Mouse (Mus musculus): Measurements from ENCODE around the gene Fzd4. TPM values are rescaled to one million over a fixed set of nuclear protein-coding genes. Genes with fewer than 3 reads are reported as not detected.

The Fzd4 gene
- polyA plus RNA-seq, 1 experiment from 2014 or later = 15.6 TPM

DNA sequence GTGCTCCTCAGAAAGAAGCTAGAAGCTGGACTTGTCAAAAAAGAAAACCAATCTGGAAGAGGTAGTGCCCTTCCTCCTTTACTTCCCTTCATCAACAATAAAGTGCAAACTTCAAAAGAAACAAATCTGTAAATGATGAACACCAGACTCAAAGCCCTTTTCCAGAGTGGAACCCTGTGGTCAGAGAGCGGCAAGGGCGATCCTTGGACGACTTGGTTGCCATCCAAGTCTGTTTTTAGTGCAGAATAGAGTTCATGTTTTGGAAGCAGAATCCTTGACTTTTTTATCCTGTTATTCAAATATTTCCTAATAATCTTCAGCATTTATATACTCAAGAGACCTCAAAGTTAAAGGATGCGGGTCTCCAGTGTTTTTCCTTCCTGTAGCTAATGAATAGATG lies 11.8 kb upstream of the Fzd4 start:
- H3K4me3 ChIP-seq (ENCODE audit: low read depth, low read length) = no peak overlapping the region
- H3K4me2 ChIP-seq (ENCODE audit: low read depth, low read length) = no peak overlapping the region
- H3K9me3 ChIP-seq (replicated peaks; ENCODE audit: control insufficient read depth, low read length) = no peaks in the 10 kb centered on the region
- no peak for ATAC-seq (replicated peaks; ENCODE audit: insufficient number of reproducible peaks, low FRiP score, low TSS enrichment, low read depth)
- H3K27ac ChIP-seq (replicated peaks; ENCODE audit: low read depth, low read length) = no peak overlapping the region
- WGBS = 71% methylated on average over 4 of the region's 4 CpGs
- no peaks in the 10 kb centered on the region for H3K36me3 ChIP-seq (replicated peaks; ENCODE audit: control insufficient read depth, insufficient read depth, low read depth, low read length)
- H3K27me3 ChIP-seq (ENCODE audit: control insufficient read depth, insufficient read depth, low read length) = no peaks in the 10 kb centered on the region
- no peak overlapping the region for H3K9ac ChIP-seq (replicated peaks; ENCODE audit: low read length)
- no peak for DNase-seq (ENCODE audit: low spot score)
- no peaks in the 10 kb centered on the region for H3K4me1 ChIP-seq (ENCODE audit: control insufficient read depth, insufficient read depth, low read length)

DNA sequence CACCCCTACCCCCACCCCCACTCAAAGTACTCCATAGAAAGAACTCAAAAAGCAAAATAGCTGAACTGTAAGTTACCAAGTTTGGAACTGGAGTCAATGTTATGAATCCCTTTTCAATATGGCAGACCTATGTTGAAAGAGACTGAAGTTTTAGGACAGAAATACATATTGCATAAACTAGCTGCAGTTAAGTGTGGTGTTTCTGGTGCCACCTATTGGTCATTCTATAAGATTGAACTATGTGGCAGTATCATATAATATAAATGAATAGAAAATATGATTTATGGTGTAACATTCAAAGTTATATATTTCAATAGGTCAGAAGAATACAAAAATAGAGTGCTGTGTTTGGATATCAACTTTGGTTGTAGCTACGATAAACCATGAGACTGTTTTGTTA lies 11.3 kb upstream of the Fzd4 start:
- Histone ChIP-seq H3K4me1 (ENCODE audit: control insufficient read depth, insufficient read depth, low read length) (no peaks in the 10 kb centered on the region), H3K27ac (replicated peaks; ENCODE audit: low read depth, low read length) (no peak overlapping the region), H3K27me3 (ENCODE audit: control insufficient read depth, insufficient read depth, low read length) (no peaks in the 10 kb centered on the region), H3K4me3 (ENCODE audit: low read depth, low read length) (no peak overlapping the region), H3K9ac (replicated peaks; ENCODE audit: low read length) (no peak overlapping the region), H3K4me2 (ENCODE audit: low read depth, low read length) (no peak overlapping the region), H3K9me3 (replicated peaks; ENCODE audit: control insufficient read depth, low read length) (no peaks in the 10 kb centered on the region), H3K36me3 (replicated peaks; ENCODE audit: control insufficient read depth, insufficient read depth, low read depth, low read length) (no peaks in the 10 kb centered on the region)
- no peak for DNase-seq (ENCODE audit: low spot score)
- WGBS = 96% methylated on average over 1 of the region's 1 CpGs
- no peak for ATAC-seq (replicated peaks; ENCODE audit: insufficient number of reproducible peaks, low FRiP score, low TSS enrichment, low read depth)

DNA sequence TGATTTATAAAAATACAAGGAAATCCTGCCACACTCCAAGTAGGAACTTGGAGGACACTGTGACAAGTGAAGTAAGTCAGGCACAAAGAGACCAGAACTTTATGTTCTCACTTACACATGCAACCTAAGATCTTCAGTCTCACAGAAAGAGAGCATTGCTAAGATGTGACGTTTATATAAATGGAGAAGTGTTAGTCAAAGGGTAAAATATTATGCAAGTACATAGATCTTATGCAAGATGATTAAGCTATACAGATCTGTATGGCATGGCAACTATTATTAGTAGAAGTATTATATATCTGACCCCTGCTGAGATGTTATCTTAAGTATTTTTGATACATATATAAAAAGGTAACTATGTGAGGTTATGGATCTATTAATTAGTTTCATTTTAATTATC lies 8.8 kb upstream of the Fzd4 start:
- WGBS = 73% methylated on average over 1 of the region's 1 CpGs
- ATAC-seq (replicated peaks; ENCODE audit: insufficient number of reproducible peaks, low FRiP score, low TSS enrichment, low read depth) (no peak), DNase-seq (ENCODE audit: low spot score) (no peak)
- no peaks in the 10 kb centered on the region for H3K4me1 ChIP-seq (ENCODE audit: control insufficient read depth, insufficient read depth, low read length)
- no peak overlapping the region for H3K9ac ChIP-seq (replicated peaks; ENCODE audit: low read length)
- H3K9me3 ChIP-seq (replicated peaks; ENCODE audit: control insufficient read depth, low read length) = no peaks in the 10 kb centered on the region
- H3K27me3 ChIP-seq (ENCODE audit: control insufficient read depth, insufficient read depth, low read length) = no peaks in the 10 kb centered on the region
- no peak overlapping the region for H3K4me2 ChIP-seq (ENCODE audit: low read depth, low read length)
- no peaks in the 10 kb centered on the region for H3K36me3 ChIP-seq (replicated peaks; ENCODE audit: control insufficient read depth, insufficient read depth, low read depth, low read length)
- H3K4me3 ChIP-seq (ENCODE audit: low read depth, low read length) = no peak overlapping the region
- no peak overlapping the region for H3K27ac ChIP-seq (replicated peaks; ENCODE audit: low read depth, low read length)

DNA sequence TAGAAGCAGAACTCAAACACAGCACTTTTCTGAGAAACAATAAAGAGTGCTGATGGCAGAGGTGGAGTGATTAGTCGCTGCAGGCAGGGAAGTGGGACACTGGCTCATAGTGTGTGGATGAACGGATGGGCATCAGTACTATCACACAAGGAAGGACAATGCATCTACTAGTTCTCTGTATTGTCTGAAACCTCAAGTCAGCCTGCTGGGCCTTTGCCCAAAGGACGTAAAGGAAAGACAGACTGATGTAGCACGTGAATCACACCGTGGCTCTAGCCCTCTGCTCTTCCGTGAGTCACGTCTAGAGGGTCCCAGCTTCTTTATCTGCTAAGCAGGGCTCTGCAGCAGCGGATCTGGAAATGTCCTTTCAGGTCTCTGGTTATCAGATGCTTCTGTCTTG lies 7.8 kb upstream of the Fzd4 start:
- H3K27ac ChIP-seq (replicated peaks; ENCODE audit: low read depth, low read length) = no peak overlapping the region
- H3K27me3 ChIP-seq (ENCODE audit: control insufficient read depth, insufficient read depth, low read length) = no peaks in the 10 kb centered on the region
- H3K36me3 ChIP-seq (replicated peaks; ENCODE audit: control insufficient read depth, insufficient read depth, low read depth, low read length) = no peaks in the 10 kb centered on the region
- 71% methylated on average over 8 of the region's 8 CpGs for WGBS
- DNase-seq (ENCODE audit: low spot score) (no peak), ATAC-seq (replicated peaks; ENCODE audit: insufficient number of reproducible peaks, low FRiP score, low TSS enrichment, low read depth) (no peak)
- H3K9ac ChIP-seq (replicated peaks; ENCODE audit: low read length) = no peak overlapping the region
- H3K9me3 ChIP-seq (replicated peaks; ENCODE audit: control insufficient read depth, low read length) = no peaks in the 10 kb centered on the region
- H3K4me2 ChIP-seq (ENCODE audit: low read depth, low read length) = no peak overlapping the region
- 0 out of 2 replicates have a peak, but pooled peaks cover 2% of the 10 kb centered on the region for H3K4me1 ChIP-seq (ENCODE audit: control insufficient read depth, insufficient read depth, low read length)
- no peak overlapping the region for H3K4me3 ChIP-seq (ENCODE audit: low read depth, low read length)

DNA sequence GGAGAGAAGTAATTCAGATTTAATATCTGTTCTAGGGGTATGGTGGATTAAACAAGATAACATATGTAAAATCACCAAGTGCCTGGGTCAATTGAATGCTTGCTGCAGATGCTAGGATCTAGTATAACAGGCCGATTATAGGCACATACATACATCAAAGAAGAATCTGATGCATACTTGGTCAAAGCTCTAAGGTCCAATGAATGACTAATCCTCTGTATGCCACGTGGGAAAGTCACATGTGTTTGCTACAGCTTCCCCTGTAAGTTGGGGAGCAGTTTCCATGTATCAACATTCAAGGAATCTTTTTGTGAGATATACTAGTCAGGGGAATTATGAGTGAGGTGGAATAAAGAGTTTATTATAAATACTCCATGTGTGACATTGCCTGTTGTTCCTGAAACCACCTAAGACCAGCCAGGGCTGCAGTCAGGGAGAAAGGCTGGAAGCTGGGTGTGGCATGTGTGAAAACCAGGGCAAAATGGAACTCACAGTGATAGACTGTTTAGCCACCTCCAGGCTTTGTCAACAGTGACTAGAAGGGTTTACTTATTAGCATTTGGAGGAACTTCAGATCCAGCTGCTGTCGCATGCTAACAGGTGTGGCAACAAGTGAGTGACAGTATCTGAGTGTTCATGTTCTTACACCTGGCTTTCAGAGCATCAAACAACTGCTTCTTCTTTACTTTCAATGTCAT lies 6.2 kb upstream of the Fzd4 start:
- Histone ChIP-seq H3K36me3 (replicated peaks; ENCODE audit: control insufficient read depth, insufficient read depth, low read depth, low read length) (no peaks in the 10 kb centered on the region), H3K4me1 (ENCODE audit: control insufficient read depth, insufficient read depth, low read length) (peaks cover 2% of the 10 kb centered on the region; the same call in 1 of the 2 replicates), H3K4me2 (ENCODE audit: low read depth, low read length) (no peak overlapping the region), H3K27me3 (ENCODE audit: control insufficient read depth, insufficient read depth, low read length) (no peaks in the 10 kb centered on the region), H3K9ac (replicated peaks; ENCODE audit: low read length) (no peak overlapping the region), H3K4me3 (ENCODE audit: low read depth, low read length) (no peak overlapping the region), H3K9me3 (replicated peaks; ENCODE audit: control insufficient read depth, low read length) (no peaks in the 10 kb centered on the region), H3K27ac (replicated peaks; ENCODE audit: low read depth, low read length) (no peak overlapping the region)
- 72% methylated on average over 3 of the region's 3 CpGs for WGBS
- ATAC-seq (replicated peaks; ENCODE audit: insufficient number of reproducible peaks, low FRiP score, low TSS enrichment, low read depth) = no peak
- no peak for DNase-seq (ENCODE audit: low spot score)

DNA sequence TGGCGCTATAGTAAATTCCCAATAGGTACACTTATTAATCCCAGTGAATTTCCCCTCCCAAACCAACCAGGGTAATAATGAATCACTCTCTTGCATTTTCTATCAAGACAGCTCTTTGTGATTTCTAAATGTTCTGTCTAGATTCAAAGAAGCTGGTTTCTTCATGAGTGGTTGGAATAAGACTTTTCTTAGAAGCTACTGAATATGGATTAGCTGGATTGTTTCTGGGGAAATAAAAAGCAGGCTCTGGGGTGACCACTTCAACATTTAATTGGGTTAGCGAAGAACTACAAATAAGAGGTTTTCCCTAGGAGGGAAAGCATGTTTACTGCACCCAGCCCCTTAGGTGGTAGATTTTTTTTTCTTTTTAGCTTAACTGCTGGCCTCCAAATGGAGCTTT lies 3.4 kb upstream of the Fzd4 start:
- Histone ChIP-seq H3K27me3 (ENCODE audit: control insufficient read depth, insufficient read depth, low read length) (no peaks in the 10 kb centered on the region), H3K4me1 (ENCODE audit: control insufficient read depth, insufficient read depth, low read length) (peaks cover 4% of the 10 kb centered on the region; the same call in 1 of the 2 replicates), H3K27ac (replicated peaks; ENCODE audit: low read depth, low read length) (no peak overlapping the region), H3K9ac (replicated peaks; ENCODE audit: low read length) (no peak overlapping the region), H3K36me3 (replicated peaks; ENCODE audit: control insufficient read depth, insufficient read depth, low read depth, low read length) (no peaks in the 10 kb centered on the region), H3K4me3 (ENCODE audit: low read depth, low read length) (no peak overlapping the region), H3K9me3 (replicated peaks; ENCODE audit: control insufficient read depth, low read length) (no peaks in the 10 kb centered on the region), H3K4me2 (ENCODE audit: low read depth, low read length) (no peak overlapping the region)
- DNase-seq (ENCODE audit: low spot score) (no peak), ATAC-seq (replicated peaks; ENCODE audit: insufficient number of reproducible peaks, low FRiP score, low TSS enrichment, low read depth) (no peak)
- 76% methylated on average over 2 of the region's 2 CpGs for WGBS

DNA sequence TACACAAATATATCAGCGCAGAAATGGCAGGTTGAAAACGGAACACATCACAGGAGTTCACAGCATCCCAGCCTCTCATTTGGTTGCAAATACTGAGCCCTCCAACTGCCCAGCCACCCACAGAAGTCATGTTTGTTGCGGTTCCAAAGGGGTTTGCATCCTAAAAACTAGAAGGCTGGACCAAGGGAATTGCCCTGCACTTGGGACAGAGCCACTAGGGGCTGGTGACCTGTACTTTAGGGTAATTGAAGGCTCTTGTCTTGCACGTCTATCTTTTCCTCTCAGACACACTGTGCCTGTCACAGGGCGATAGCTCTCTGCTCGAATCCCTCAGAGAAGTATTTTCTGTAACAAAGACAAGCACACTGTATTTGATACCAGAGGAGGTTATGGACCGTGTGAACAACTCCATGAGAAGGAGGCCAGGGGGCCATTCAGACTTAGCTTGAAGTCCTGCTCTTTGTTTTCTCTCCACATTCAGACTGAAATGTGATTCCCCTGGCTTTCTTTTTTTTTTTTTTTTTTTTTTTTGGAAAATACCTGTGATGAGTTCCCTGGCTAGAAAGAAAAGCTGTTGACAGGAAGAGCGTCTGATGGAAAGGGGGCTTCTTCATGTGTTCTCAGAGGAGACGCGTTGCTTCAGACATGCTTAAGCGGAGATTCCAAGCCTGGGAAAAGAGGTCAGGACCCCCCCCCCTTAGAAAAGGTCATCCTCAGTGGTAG lies 2.9 kb upstream of the Fzd4 start:
- no peaks in the 10 kb centered on the region for H3K9me3 ChIP-seq (replicated peaks; ENCODE audit: control insufficient read depth, low read length)
- DNase-seq (ENCODE audit: low spot score) = no peak
- WGBS = 42% methylated on average over 11 of the region's 11 CpGs

DNA sequence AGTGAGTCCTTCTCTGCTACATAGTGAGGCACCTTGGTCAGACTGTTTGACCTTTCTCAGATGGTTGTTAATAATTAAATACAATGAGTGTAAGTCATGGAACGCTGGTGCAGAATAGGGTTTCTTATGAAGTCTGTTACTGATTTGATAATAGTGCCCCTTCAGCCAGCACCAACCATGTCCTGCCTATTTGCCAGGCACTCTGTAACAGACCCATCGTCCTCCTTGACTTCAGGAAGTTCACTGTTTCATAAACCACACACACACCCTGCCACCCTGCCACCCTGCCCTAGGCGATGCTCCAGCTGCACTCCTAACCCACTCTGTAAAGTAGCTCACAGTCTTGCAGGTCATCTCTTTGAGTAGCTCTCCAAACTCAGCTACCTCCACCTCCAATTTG lies 2.2 kb upstream of the Fzd4 start:
- no peak for ATAC-seq (replicated peaks; ENCODE audit: insufficient number of reproducible peaks, low FRiP score, low TSS enrichment, low read depth)
- H3K27ac ChIP-seq (replicated peaks; ENCODE audit: low read depth, low read length) = no peak overlapping the region
- H3K4me3 ChIP-seq (ENCODE audit: low read depth, low read length) = no peak overlapping the region
- no peaks in the 10 kb centered on the region for H3K27me3 ChIP-seq (ENCODE audit: control insufficient read depth, insufficient read depth, low read length)
- peaks cover 6% of the 10 kb centered on the region; the same call in 1 of the 2 replicates for H3K4me1 ChIP-seq (ENCODE audit: control insufficient read depth, insufficient read depth, low read length)
- H3K36me3 ChIP-seq (replicated peaks; ENCODE audit: control insufficient read depth, insufficient read depth, low read depth, low read length) = no peaks in the 10 kb centered on the region
- WGBS = 54% methylated on average over 3 of the region's 3 CpGs
- H3K4me2 ChIP-seq (ENCODE audit: low read depth, low read length) = no peak overlapping the region
- DNase-seq (ENCODE audit: low spot score) = no peak
- no peaks in the 10 kb centered on the region for H3K9me3 ChIP-seq (replicated peaks; ENCODE audit: control insufficient read depth, low read length)
- H3K9ac ChIP-seq (replicated peaks; ENCODE audit: low read length) = no peak overlapping the region

More for the DNA sequence above, 2.9 kb upstream of the Fzd4 start:
- no peak for ATAC-seq (replicated peaks; ENCODE audit: insufficient number of reproducible peaks, low FRiP score, low TSS enrichment, low read depth)
- Histone ChIP-seq H3K27me3 (ENCODE audit: control insufficient read depth, insufficient read depth, low read length) (no peaks in the 10 kb centered on the region), H3K36me3 (replicated peaks; ENCODE audit: control insufficient read depth, insufficient read depth, low read depth, low read length) (no peaks in the 10 kb centered on the region), H3K4me2 (ENCODE audit: low read depth, low read length) (no peak overlapping the region), H3K4me3 (ENCODE audit: low read depth, low read length) (no peak overlapping the region), H3K9ac (replicated peaks; ENCODE audit: low read length) (no peak overlapping the region), H3K27ac (replicated peaks; ENCODE audit: low read depth, low read length) (no peak overlapping the region), H3K4me1 (ENCODE audit: control insufficient read depth, insufficient read depth, low read length) (peaks cover 6% of the 10 kb centered on the region; the same call in 1 of the 2 replicates)
